Mouse (Mus musculus) heart, adult 2 months (tissue): ENCODE results near the gene Shisa7. TPM values are rescaled to one million over a fixed set of nuclear protein-coding genes. Genes with fewer than 3 reads are reported as not detected.
"Not testable (repeated sequence)": the region's sequence is repeated elsewhere in the genome, so short reads cannot be mapped to it uniquely, and the experiment has no call there.

Experiments used
- DNase-seq, 2 experiments: peaks; one replicate each; pipeline ENCODE4 v3.0.0; 2021
- H3K27ac ChIP-seq: fragments of 200-600 bp; 2 replicates; pipeline ENCODE4 v1.8.1; 2022
- H3K27me3 ChIP-seq: fragments of 200-500 bp; 2 replicates; pipeline ENCODE4 v1.6.1; 2012; ENCODE audit warnings: mild to moderate bottlenecking, low read length, inconsistent platforms, mixed read lengths; ENCODE audit not compliant: control insufficient read depth, insufficient read depth
- H3K36me3 ChIP-seq: fragments of 200-500 bp; 2 replicates; pipeline ENCODE4 v1.6.1; 2012; ENCODE audit warnings: low read length, inconsistent platforms; ENCODE audit not compliant: control insufficient read depth, insufficient read depth
- H3K4me1 ChIP-seq: fragments of 200-500 bp; 2 replicates; pipeline ENCODE4 v1.6.1; 2011; ENCODE audit warnings: low read length; ENCODE audit not compliant: control insufficient read depth, insufficient read depth
- H3K4me3 ChIP-seq: fragments of 200-600 bp; 2 replicates; pipeline ENCODE4 v1.8.1; 2022
- H3K79me2 ChIP-seq: fragments of 200-500 bp; replicated peaks from 2 replicates; pipeline ENCODE4 v1.6.1; 2012; ENCODE audit warnings: mild to moderate bottlenecking, inconsistent platforms, low read length, moderate library complexity, mixed read lengths; ENCODE audit not compliant: control insufficient read depth, insufficient read depth
- H3K9ac ChIP-seq: fragments of 200-500 bp; 2 replicates; pipeline ENCODE4 v1.6.1; 2012; ENCODE audit warnings: low read depth, mild to moderate bottlenecking, control low read depth, inconsistent platforms, low read length, mixed read lengths
- CTCF ChIP-seq: fragments of 200-600 bp; IDR thresholded peaks from 2 replicates; pipeline ENCODE4 v1.8.1; 2022; ENCODE audit warnings: antibody characterized with exemption, mild to moderate bottlenecking, moderate library complexity
- EP300 ChIP-seq: fragments of 200-500 bp; IDR thresholded peaks from 2 replicates; pipeline ENCODE4 v1.6.1; 2011; ENCODE audit warnings: low read depth, low read length, control low read depth; ENCODE audit not compliant: insufficient read depth
- POLR2A ChIP-seq: fragments of 200-500 bp; IDR thresholded peaks from 2 replicates; pipeline ENCODE4 v1.6.1; 2011; ENCODE audit warnings: mild to moderate bottlenecking, low read depth, low read length, control low read depth; ENCODE audit not compliant: insufficient read depth
- WGBS: fragments of 180-500 bp; shearing (Covaris S2); methylation state at CpG from one replicate; pipeline ENCODE4 v1.1.7; 2018; 5-methylcytosine and 5-hydroxymethylcytosine counted together
- intact Hi-C: fragments of 180-260 bp; cut with DNase I; formaldehyde crosslinking; loops from one replicate; pipeline ENCODE4 v1.15.1; 2025
- polyA plus RNA-seq: library from polyadenylated mRNA; depleted of rRNA; stranded (reverse); fragments of >200 nt; gene quantifications from 2 replicates; pipeline ENCODE4 v1.2.3, GENCODE M21; 2012
- total RNA-seq, 2 experiments: library from RNA; stranded (reverse); gene quantifications; 2 replicates each; pipeline ENCODE4 v1.2.3; 2021

The Shisa7 gene
- total and polyA plus RNA-seq, 3 experiments = 0.07 to 0.12 TPM; not detected in 1

DNA sequence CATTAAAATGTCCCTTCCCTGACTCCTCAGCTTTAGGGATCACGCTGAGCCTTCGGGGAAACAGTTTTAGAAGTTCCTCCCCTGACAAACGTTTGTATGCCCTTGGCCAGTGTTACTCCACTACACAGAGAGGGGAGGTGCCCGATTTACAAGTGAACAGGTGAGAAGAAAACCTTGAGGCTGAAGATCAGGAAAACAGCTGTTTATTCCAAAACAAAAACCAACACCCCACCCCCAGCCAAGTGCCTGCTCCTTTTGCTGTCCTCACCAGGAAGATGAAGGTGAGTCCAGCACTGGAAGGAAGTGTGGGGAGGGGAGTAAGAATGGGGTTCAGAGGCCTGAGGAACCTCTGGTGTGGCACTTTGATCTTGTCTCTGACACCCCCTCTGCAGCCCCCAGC, 19.1 kb downstream of the Shisa7 start:
- Histone ChIP-seq H3K27ac (no peak overlapping the region), H3K36me3 (no peaks in the 10 kb centered on the region), H3K9ac (no peak overlapping the region), H3K79me2 (no peaks in the 10 kb centered on the region), H3K27me3 (peaks cover 2% of the 10 kb centered on the region; the same call in 1 of the 2 replicates), H3K4me1 (no peaks in the 10 kb centered on the region), H3K4me3 (no peak overlapping the region)
- TF ChIP-seq POLR2A (no peak), CTCF (no peak)
- intact Hi-C loops = no loop called here
- 56% methylated on average over 4 of the region's 4 CpGs for WGBS
- DNase-seq = no peak

DNA sequence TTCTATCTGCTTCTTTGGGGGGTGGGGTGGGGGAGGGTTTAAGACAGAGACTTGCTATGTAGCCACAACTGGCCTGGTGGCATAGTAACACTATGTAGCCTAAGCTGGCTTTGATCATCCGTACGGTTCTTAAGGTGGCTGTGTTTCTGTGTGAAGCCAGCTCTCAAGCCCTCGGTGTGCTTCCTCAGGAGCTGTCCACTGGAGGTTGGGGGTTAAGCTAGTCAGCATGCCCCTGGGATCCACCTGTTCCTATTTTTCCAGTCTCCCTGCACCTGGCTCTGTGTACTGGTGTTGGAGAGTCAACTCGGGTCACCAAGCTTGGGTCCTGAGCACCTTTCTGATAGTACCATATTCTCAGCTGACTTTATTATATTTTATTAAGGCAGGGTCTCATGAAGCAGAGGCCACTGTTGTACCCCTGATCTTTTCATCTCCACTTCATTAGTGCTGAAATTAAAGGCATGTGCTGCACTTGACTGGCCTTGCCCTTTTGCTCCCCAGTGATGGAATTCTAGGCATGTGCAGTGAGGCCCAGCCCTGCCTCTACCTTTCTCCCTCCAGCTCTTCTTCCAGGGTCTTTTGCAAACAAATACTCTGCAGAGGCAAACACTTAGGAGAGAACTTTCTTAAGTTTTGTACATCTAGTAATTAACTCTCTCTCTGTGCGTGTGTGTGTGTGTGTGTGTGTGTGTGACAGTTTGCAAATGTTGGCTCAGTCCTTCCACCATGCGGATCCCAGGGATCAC, 22.2 kb downstream of the Shisa7 start:
- Histone ChIP-seq H3K4me1 (no peaks in the 10 kb centered on the region), H3K79me2 (no peaks in the 10 kb centered on the region), H3K27me3 (no peaks in the 10 kb centered on the region), H3K4me3 (no peak overlapping the region), H3K9ac (no peak overlapping the region), H3K27ac (no peak overlapping the region), H3K36me3 (no peaks in the 10 kb centered on the region)
- 75% methylated on average over 6 of the region's 6 CpGs for WGBS
- TF ChIP-seq EP300 (no peak), POLR2A (no peak), CTCF (no peak)
- intact Hi-C loops = no loop called here
- no peak for DNase-seq

DNA sequence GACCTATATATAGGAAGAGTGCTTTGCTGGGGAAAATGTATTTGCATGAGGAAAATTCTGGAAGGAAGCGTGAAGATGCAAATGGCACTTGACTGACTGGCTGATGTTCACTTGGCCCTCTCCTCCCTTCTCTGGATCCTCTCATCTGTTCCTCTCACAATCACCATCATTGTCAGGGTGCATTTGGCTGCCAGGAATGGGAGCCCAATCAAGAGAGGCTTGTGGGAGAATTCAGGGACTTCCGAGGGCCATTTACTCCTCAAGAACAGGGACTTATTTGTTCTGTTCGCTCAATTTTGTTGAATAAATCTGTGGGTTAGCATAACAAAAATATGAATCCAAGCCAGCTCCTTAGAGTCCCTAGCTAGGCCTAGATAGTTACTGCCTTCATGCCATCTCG, 22.8 kb downstream of the Shisa7 start:
- intact Hi-C loops = no loop called here

DNA sequence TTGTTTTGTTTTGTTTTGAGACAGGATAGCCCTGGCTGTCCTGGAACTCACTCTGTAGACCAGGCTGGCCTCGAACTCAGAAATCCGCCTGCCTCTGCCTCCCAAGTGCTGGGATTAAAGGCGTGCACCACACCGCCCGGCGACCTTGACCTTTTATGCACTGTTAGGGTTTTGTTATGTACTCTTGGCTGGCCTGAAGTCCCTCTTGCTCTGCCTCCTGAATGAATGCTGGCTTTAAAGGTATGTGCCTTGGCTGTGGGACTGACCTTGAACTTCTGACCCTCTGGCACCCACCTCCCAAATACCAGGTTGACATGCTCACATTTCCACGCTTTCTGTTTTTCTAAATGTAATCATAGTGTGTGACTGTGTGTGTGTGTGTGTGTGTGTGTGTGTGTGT, 23.6 kb downstream of the Shisa7 start:
- intact Hi-C loops, H3K79me2 ChIP-seq: not testable (repeated sequence)
- 91% methylated on average over 7 of the region's 7 CpGs for WGBS

More for the DNA sequence above, 22.8 kb downstream of the Shisa7 start:
- TF ChIP-seq EP300 = no peak
- no peak for TF ChIP-seq POLR2A
- TF ChIP-seq CTCF = no peak
- H3K4me3 ChIP-seq = no peak overlapping the region
- no peak overlapping the region for H3K27ac ChIP-seq
- H3K4me1 ChIP-seq = no peaks in the 10 kb centered on the region
- H3K36me3 ChIP-seq = no peaks in the 10 kb centered on the region
- WGBS = 79% methylated on average over 4 of the region's 4 CpGs
- no peaks in the 10 kb centered on the region for H3K27me3 ChIP-seq
- H3K9ac ChIP-seq = no peak overlapping the region
- DNase-seq = no peak
- H3K79me2 ChIP-seq = no peaks in the 10 kb centered on the region

DNA sequence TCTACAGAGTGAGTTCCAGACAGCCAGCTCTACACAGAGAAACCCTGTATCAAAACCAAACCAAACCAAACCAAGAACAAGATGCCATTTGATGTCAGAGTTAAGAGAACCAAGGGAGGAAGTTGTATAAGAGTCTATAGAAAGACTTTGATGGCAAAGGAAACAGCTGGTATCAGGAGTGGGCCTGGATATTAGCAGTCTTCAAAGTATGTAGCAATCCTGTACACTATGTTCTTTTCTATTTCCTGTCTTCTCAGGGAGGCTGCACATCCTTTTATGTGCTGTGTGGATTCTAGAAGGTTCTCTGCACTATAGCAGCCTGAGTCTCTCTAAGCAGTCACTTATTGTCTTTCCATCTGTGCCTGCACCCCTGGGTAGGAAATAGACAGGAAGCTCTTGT, 27.9 kb downstream of the Shisa7 start:
- Histone ChIP-seq H3K27ac (no peak overlapping the region), H3K4me1 (peaks cover 2% of the 10 kb centered on the region), H3K27me3 (no peaks in the 10 kb centered on the region), H3K79me2 (no peaks in the 10 kb centered on the region), H3K36me3 (peaks cover 4% of the 10 kb centered on the region), H3K9ac (no peak overlapping the region), H3K4me3 (no peak overlapping the region)
- TF ChIP-seq EP300 = no peak
- no peak for TF ChIP-seq CTCF
- no peak for TF ChIP-seq POLR2A
- no peak for DNase-seq
- intact Hi-C loops = no loop called here

More for the DNA sequence above, 23.6 kb downstream of the Shisa7 start:
- DNase-seq, H3K36me3 ChIP-seq, H3K27ac ChIP-seq, H3K27me3 ChIP-seq, H3K4me3 ChIP-seq, H3K9ac ChIP-seq, H3K4me1 ChIP-seq: not testable (repeated sequence)

DNA sequence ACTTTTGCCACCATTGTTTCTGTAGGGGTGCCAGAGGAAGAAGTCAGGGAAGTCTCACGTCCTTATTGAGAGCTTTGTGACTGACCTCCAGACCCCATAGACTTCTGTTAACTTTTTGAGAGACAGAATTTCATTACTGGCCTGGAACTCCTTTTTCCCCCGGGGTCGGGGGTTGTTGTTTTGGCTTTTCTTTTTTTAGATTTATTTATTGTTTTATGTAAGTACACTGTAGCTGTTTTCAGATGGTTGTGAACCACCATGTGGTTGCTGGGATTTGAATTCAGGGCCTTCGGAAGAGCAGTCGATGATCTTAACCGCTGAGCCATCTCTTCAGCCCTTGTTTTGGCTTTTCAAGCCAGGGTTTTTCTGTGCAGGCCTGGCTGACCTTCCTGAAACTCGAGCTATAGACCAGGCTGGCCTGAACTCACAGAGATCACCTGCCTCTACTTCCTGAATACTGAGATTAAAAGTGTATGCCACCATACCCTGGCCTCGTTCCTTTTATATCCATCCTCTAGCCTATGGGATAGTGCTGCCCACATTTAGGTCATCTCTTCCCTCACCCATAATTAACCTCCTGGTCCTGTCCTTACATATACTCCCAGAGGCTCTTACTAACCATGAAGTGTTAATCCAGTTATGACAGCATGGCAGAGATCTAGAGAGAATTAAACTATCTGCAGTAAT, 31.2 kb downstream of the Shisa7 start:
- no peak for TF ChIP-seq CTCF
- no peak for TF ChIP-seq POLR2A
- no peak for TF ChIP-seq EP300
- H3K9ac ChIP-seq = peak overlapping the region; percentile 58
- intact Hi-C loops = loop anchor here (1.0 to 5.0 kb wide), 5 partner anchors 54 to 202 kb away; partner anchors contain the start of genes Fiz1, Gm44973, Hspbp1 and Zfp524
- peak overlapping the region; percentile 98 for H3K27ac ChIP-seq
- peak in 1 of 2 experiments; percentile 30 for DNase-seq
- peaks cover 19% of the 10 kb centered on the region for H3K36me3 ChIP-seq
- H3K27me3 ChIP-seq = no peaks in the 10 kb centered on the region
- no peaks in the 10 kb centered on the region for H3K79me2 ChIP-seq
- peaks cover 5% of the 10 kb centered on the region for H3K4me1 ChIP-seq
- H3K4me3 ChIP-seq = peak overlapping the region; percentile 95
- WGBS = 16% methylated on average over 8 of the region's 8 CpGs
